Mouse (Mus musculus) thymus, postnatal 36 days (tissue): ENCODE results near the gene Sec24c.
"Not testable (repeated sequence)": the region's sequence is repeated elsewhere in the genome, so short reads cannot be mapped to it uniquely, and the experiment has no call there.

Source experiments
- DNase-seq, 2 experiments: peaks; one replicate each; pipeline ENCODE4 v3.0.0; 2022; ENCODE audit warnings: mixed read lengths in 2 of 2

Gene Sec24c

DNA sequence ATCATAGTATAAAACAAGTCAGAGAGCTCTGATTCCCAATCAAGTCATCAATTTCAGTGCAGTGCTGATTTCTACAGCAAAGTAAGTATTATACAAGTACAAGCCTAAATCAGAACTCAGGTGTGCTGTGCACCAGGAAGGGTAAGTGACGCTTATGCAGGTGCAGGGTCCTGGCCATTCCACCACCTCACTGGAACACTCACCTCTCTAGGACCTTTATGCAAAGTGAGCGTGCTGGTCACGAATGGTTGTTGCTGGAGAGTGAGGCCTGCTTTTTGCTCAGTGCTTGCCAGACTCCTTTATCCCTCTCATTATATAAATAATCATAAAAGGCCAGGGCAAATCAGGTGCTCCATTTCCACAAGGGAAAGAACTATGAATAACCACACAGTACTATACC, 26.3 kb downstream of the Sec24c start:
- DNase-seq, result no peak

- DNase-seq, result no peak
Observed at GRCm38 (mm10) chr14:20701554-20701953, 27.4 kb downstream of the Sec24c start.

DNA sequence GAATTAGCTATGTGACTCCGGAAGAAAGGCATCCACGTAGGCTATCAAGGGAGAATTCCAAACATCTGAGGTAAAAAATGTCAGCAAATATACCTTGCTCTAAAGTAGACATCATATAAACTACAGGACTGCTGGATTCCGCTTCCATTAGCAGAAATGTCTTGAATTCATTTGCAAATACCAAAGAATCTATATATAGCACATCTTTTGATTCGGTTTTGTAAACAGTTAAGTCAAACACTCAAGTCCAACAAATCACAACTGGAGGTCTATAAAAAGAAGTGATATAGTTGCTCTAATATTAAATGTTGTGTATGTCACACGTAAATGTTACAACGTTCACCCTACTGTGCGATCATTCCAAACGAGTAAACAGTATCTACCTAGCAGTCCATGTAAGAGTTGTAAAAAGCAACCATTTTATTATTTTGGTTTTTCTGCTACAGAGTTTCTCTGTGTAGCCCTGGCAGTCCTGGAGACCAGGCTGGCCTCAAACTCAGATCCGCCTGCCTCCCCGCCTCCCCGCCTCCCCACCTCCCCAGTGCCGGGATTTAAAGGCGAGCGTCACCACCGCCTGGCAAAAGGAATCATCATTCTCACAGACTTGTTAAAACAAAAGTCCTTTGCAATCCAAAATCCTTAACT, 28.1 kb downstream of the Sec24c start:
- DNase-seq, result no peak

- peak; percentile 80 to 83 for DNase-seq
Observed at GRCm38 (mm10) chr14:20702741-20703381, 28.8 kb downstream of the Sec24c start, which contains the start of gene Chchd1. Gene Chchd1, plus strand, starts transcription at chr14:20703006.

DNA sequence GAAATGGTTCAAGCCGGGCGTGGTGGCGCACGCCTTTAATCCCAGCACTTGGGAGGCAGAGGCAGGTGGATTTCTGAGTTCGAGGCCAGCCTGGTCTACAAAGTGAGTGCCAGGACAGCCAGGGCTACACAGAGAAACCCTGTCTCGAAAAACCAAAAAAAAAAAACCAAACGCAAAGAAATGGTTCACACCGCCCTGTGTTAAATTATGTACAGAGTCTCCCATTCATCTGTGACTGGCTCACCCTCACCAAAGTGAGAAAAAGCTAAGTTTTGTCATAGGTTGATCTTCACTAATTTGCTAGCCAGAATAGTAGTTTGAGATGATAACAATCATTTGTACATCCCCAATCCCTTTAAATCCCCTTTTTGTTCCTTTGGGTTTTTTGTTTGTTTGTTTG, 29.4 kb downstream of the Sec24c start:
- DNase-seq, result not testable (repeated sequence)

GRCm38 (mm10) chr14:20707201-20708190, 33.4 kb downstream of the Sec24c start, which contains the start of gene Zswim8:
Gene Zswim8, plus strand, starts transcription at chr14:20707552.
- peak; percentile 69 to 74 for DNase-seq

DNA sequence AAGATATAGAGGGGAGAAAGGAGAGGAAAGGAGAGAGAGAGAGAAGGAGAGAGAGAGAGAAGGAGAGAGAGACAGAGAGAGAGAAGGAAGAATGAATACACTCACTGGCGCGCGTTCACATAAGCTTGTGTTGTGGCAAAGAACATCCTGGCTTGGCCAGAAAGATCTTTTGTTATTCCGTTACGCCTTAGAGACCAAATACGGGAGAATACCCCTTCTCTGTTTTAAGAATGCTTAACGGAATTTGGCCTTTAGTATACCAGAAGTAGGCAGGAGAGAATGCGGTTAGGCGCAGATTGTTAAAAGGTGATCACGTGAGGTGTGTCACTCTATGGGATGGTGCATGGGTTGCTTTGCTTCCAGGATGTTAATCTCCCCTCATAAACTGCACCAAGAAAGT, 34.1 kb downstream of the Sec24c start:
- DNase-seq, result no peak

GRCm38 (mm10) chr14:20713832-20714231, 39.7 kb downstream of the Sec24c start:
- DNase-seq, result no peak

DNA sequence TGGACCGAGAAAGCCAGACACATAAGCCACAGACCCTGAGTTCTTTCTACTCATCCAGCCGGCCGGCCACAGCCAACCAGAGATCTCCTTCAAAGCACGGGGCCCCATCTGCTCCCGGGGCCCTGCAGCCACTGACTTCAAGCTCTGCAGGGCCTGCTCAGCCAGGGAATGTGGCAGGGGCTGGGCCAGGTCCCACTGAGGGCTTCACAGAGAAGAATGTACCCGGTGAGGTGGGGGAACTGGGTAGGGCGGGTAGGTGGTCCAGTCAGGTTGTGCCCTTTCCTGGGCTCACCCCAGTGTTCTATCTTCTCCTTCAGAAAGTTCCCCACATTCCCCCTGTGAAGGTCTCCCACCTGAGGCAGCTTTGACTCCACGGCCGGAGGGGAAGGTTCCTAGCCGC, 44.3 kb downstream of the Sec24c start:
- DNase-seq, result no peak

- no peak for DNase-seq
Observed at GRCm38 (mm10) chr14:20719767-20720166, 45.7 kb downstream of the Sec24c start.

DNA sequence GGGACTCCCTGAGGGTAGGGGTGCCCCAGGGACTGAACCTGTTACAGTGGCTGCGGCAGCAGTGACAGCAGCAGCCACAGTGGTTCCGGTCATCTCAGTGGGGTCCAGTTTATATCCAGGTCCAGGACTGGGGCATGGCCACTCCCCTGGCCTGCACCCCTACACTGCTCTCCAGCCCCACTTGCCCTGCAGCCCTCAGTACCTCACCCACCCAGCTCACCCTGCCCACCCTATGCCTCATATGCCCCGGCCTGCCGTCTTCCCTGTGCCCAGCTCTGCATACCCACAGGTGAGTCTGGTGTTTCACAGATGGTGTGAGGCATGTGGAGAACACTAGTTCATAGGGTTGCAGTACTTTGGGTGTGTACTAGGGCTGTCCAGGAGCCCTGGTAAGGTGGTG, 47.3 kb downstream of the Sec24c start:
- no peak for DNase-seq

DNA sequence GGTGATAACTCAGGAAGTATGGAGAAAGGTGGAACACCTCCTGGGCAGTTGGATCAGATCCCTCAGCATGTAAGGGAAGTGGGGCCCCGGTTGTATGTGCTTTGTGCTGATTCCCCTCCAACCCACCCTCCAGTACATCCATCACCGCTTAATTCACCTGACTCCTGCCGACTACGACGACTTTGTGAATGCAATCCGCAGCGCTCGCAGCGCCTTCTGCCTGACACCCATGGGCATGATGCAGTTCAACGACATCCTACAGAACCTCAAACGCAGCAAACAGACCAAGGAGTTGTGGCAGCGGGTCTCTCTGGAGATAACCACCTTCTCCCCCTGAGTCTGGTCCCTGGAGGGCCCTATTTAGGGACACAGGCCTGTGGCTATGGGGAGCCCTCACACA, 48.9 kb downstream of the Sec24c start:
- DNase-seq, result no peak

DNA sequence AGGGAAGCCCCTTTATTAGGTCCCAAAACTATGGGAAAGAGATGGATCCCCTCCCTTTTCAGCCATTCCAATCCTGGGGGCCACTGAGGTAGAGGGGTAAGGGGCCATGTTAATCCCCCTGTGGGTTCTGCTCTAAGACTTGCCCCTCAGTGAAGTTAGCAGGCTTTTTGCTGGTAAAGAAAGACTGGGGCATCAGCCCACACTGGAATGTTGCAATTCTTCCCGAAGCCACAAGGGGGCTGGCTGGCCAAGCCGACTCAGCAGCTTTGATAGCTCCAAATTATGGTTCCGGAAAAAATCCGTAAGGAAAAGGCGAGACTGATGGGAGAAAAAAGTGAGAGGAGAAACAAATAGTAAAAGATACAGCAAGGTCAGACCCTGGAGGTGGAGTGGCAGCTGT, 49.9 kb downstream of the Sec24c start:
- peak; percentile 40 to 47 for DNase-seq

DNA sequence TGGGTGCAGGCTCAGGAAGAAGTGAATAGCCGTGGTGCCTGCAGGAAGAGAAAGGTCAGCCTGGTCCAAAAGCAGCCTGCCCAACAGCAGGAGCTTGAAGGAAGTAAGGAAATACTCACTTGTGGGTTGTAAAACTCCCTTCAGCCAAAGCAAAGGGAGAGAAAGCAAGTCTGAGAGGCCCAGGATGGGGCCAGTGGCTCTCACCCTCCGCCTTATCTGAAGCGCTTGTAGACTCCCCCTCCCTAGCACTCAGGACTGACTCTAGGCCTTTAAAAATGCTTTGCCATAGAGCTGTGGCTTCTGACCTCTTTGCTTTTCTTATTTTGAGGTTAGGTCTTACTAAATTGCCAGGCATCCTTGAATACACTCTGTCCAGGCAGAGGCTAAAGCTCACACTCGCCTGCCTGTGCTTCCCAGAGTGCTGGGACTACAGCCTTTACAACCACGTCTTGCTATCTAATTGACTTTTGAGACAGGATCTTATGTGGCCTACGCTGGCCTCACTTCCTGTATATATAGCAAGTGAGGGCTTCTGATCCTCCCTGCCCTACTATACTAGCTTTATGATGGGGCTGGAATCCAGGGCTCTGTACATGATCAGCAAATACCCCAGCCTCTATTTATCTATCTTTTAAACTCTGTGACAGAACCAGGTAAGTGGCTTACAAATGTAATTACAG, 51.7 kb downstream of the Sec24c start:
- no peak for DNase-seq

- DNase-seq, result no peak
Observed at GRCm38 (mm10) chr14:20729871-20730270, 55.8 kb downstream of the Sec24c start.

GRCm38 (mm10) chr14:20730853-20731602, 56.9 kb downstream of the Sec24c start:
- DNase-seq, result no peak

DNA sequence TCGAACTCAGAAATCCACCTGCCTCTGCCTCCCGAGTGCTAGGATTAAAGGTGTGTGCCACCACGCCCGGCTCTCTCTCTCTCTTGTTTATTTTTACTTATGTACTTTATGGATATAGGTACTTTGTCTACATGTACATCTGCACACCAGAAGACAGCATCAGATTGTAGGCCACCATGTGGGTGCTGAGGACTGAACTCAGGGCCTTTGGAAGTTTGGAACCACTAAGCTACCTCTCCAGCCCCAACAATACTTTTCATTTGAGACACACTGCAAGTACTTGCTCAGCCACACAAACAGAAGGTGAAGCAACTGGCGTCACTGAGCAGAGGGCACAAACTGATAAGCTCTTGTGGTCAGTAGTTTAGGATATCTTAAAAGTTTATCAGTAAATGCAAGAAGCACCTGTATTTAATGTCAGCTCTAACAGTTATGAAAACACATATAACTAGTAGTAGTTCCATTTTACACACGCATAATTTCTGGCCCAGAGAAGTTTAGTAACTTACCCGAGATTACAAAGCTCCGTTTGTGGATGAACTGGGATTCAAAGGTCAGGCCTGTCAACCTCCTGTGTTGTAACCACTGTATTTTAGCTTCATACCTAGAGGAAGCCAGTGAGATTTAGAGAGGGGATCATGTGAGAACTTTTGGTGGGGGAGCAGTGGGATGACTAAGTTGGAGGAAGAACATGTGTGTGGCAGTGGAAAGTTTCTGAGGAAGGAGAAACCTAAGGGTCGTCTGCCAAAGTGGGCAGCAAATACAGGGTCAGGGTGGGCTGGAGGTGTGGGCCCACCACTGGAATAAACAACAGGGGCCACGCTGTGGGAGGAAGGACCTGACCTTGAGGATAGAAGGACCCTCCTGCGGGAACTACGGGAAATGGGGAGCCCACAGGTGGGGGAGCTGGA, 59.2 kb downstream of the Sec24c start:
- DNase-seq, result no peak

GRCm38 (mm10) chr14:20733952-20734774, 60.1 kb downstream of the Sec24c start, which contains the start of gene Ndst2:
Gene Ndst2, minus strand, starts transcription at chr14:20734562.
- peak; percentile 80 to 86 for DNase-seq

- DNase-seq, result no peak
Observed at GRCm38 (mm10) chr14:20735052-20735451, 60.9 kb downstream of the Sec24c start.

- no peak for DNase-seq
Observed at GRCm38 (mm10) chr14:20735892-20736390, 61.8 kb downstream of the Sec24c start.
